Mouse (Mus musculus) CD4-positive, CD25-positive, alpha-beta regulatory T cell, adult 4 months (primary cell): ENCODE measurements around the gene E130114P18Rik. TPM values are rescaled to one million over a fixed set of nuclear protein-coding genes. Genes with fewer than 3 reads are reported as not detected.

Source experiments
- ATAC-seq: one replicate; pipeline ENCODE4 v1.8.0; 2017
- polyA plus RNA-seq, 2 experiments: library from polyadenylated mRNA; unstranded; fragments of 100-300 nt; shearing (Covaris generic); gene quantifications; one replicate each; pipeline ENCODE4 v1.2.1; 2017

Gene E130114P18Rik
- polyA plus RNA-seq, 2 experiments from 2014 or later, result not detected

DNA sequence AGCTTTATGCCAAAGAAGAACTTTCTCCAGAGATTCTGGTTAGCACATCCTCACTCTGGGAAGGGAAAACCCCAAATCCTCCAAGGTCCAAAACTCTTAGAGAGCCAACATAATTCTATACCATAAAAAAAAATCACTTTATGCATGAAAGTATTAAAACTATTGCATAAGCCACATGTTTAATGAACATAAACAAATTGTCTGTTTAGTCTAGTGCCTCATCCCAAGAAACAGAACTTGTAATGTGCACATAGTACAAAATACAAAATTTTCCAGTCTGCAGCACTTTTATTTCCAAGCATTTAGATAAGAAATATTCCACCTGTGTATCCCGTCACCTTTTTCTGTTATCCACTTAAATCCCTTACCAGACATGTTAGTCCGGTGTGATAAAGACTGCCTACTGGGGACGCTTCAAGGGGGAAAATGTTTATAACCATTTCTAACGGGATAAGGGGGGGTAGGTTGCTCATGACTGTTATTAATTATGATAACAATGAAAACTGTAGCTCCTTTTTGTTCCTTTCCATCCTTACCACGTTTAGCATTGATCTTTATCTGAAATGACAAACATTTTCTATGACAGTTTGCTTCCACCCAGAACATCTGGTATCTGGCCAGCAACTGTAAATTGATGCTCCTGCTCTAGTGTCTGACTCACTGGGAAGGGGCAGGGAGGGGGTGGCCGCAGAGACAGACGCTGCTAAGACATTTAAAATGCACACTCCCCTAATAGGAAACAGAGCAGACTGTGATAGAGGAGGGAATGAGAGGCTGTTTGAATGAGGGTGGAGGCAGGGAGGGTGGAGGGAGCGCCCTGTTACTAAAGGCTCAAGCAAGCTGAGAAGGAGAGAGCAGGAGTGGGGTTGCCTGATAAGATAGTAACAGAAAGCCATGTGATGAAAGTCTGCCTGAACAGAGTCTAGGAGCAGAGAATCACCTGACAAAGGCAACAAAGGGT is 176.7 kb downstream of the E130114P18Rik start:
- no peak for ATAC-seq

DNA sequence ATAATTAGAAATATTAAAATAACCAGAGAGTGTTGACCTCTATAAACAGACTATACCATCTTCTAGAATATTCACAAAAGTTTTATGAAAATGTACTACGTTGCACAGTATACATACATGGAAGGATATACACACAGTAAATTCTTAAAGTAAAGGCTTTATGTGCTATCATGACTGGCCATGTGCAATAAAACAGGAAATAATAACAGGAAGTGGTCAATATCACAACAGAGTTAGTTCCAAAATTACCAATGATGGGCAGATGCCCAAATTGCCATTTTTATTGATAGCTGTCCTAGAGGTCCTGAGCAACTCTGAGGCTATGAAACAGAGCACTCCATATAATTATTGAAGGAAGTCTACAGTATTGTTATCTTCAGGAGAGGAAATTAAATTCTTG is 180.4 kb downstream of the E130114P18Rik start:
- ATAC-seq, result no peak

DNA sequence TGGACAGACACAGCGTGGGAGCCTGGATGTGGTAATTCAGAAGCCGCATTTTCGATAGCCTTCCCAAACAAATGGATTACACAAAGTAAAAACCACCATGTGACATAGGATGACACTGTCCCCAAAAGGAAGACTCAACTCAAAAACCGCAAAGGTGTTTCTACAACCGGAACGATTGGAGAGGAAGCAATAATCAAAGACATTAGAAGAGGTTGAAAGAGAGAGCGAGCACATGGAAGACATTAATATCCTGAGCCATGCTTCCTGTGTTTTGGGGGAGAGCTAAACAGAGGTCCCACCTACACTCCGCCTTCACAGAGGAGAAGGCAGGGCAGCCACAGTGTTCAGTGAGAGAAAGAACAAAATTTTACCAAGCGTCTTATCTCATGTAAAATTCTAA is 181.5 kb downstream of the E130114P18Rik start:
- ATAC-seq, result no peak

DNA sequence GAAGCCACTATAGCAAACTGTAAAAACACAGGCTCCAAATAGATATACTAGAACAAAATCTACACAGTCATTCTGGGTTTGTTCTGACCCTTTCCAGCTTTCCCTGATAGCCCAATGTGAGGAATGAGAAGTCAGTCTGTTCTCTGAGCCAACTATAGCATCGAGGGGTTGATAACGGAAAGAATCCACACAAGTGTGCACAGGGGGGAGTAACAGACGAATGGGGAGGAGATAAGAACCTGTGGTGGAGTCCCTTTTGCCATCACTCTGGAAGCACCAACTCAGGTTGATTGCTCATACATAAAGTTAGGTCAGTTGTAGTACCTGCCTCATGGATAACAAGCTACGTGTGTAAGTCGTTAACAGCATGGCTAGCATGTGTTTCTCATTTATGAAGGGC is 184.0 kb downstream of the E130114P18Rik start:
- no peak for ATAC-seq

DNA sequence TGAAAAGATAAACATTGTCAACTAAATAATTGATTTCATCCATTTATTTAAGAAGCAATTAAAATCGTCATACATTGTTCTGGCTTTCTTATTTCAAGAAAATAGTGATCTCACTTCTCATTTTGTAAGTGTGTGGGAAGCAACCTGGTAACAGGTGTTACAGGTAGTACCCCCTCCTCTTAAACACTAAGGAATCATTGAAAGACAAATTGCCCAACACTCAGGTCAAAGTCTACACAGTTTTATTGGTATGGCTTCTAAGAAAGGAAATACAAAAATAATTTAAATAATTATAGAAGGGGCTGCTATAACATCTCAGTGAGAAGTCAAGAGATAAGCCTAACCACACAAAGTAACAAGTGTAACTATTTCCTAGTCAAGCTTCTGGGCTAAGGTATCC is 188.1 kb downstream of the E130114P18Rik start:
- ATAC-seq, result no peak

DNA sequence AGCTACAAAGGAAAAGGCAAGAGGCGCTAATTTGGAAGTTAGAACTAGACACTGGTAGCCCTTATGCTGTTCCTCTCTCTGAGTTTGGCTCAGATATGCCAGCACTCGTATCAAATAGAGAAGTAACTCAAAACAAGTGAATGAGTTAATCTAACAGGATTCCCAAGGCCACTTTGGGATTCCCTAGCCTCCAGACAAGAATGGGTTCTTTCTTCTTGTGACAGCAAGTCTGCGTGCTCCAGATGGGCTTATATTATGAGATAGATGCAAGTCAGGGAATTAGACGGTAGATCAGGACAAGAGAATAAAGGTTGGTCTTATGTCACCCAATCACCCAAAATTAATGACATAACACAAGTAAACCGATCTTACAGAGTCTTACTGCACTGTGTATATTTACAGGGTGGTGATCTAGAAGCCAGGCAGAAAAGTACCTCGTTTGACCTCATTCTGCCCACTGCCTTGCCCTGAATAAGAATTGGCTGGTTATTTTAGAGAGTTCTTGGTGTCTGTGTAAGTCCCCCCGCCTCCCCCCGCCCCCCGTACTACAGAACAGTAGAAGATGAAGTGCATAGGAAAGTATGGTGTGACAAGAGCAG is 190.4 kb downstream of the E130114P18Rik start:
- ATAC-seq, result no peak

DNA sequence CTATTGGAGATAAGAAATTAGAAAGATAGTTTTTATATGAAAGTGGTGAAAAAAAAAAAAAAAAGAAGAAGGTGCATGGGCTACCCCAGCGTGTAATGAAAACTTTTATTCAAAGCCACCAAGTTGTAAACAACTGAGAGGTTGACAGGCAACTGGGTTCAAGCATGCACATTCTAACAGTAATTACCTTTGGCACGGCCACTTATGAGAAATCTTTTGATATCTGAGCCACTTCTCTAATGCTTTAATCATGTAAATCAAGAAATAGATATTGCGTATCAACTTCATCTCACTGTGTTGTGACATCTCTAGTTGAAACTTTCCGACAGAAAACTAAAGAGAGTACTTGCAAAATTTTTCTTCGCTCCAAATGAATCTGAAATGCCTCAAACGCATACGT is 192.7 kb downstream of the E130114P18Rik start:
- no peak for ATAC-seq

DNA sequence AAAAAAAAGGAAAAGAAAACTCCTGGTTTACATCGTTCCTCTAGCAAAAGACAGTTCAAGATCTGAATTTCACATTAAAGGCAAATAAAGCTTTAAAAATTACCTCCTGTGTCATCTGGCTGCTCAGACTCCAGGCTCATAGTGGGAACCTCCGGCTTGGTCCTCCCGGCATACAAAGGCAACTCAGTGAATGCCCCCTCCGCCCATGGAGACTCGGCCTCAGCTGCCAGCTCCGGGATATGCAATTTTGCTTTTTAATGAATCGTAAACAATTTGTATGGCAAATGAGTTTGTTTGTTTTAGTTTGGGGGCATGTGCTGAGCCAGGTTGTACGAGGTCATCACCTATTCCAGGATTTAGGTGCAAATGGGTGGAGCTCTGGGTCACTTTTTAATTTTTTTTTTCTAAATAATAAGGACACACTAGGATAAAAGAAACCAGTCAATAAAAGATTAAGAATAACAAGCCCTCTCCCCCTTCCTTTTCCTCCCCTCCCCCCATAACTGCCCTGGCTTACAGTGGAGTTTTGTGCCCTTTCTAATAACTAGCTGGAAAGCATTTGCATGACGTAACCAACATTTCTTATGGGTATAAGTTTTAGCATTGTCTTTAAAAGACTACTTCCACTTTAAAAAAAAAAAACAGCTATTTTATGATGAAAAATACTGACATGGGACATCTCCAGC is 193.3 kb downstream of the E130114P18Rik start:
- no peak for ATAC-seq

DNA sequence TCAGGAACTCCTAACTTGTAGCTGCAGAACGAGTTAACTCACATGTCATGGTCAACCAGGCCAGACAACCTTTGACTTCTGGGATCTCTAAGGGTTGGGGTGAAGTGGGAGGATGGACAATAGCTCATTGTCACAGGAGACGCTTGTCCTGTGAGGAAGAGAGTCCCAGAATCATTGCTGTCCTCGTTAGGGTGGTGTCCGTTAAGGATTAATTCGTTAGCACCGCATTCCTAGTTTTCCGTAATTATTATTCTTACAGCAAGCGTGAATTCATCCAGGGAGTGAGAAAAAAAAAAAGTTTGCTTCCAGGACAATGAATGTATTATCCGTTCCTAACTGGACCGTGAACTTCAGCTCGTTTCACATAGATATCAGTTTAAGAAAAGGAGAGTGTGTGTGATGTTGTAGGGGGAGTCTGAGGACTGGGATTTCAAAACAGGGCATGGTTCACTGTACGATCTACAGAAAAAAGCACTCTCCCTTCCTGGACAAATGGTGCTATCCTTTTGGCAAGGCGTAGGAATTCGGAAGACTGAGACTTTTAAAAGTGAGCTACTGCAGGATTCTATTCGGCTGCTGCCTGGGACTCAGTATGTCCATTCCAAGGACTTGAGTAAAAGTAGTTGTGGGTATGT is 195.0 kb downstream of the E130114P18Rik start:
- ATAC-seq, result no peak

DNA sequence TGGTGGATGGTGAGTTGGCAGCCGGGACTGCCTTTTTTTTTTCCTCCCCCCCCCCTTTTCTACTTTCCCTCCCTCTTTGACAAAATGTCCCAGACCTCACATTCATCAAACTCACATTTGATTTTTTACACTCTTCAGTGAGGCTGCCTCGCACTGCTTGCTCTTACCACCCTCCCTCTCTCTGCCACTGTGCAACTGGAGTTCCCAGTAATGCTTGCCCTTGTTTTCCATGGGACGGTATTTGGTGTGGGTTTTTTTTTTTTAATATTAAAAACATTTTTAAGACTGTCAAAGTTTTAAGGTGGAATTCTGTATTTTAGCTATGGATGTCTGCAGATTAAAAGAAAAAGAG is 195.8 kb downstream of the E130114P18Rik start:
- no peak for ATAC-seq

DNA sequence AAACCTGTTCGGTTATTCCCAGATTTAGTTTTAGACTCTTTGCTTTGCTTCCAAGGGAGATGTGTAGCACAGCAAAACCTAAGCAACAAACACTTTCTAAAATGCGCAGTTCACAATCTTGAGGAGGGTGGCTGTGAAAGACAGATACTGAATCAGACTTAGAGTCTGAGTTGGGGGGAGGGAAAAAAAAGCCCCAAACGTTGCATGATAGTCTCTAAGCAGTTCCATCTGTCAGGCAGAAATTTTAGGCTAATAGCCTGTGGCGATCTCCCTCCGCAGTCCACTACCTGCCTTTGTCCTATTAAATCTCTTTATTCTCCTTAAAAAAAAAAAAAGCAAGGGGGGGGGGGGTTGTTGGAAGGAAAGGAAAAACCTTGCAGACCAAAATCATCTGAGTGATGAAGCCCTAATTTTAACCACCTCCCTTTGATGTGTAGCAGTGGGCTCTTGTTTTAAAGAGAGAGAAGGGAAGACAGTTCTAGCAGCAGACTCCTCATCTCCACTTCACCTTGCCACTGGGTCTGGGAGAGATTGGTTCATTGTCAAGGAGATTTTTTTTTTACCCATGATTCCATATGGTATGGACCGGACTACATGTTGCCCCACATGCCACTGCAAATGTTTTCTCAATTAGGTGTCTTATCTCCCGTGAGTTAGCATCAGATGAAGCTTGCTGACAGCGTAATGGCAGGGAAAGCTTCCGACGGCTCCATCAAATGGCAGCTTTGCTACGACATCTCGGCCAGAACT is 196.4 kb downstream of the E130114P18Rik start:
- no peak for ATAC-seq

DNA sequence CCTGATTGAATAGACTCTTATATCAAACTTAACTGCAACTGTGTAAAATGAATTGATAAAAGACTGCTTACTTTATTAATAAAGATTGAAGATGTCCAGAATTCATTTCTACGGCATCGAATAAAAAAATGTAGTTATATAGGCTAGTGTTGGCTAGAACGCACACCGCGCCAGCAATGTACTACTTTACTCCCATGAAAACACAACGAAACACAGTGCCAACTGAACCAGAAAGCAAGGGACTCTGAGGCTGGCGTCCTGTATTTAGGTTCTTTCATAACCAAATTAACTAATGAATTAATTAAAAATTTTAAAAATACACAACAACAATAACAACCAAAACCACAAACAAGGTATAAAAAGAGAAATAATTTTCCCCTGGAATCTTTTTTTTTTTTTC is 197.0 kb downstream of the E130114P18Rik start:
- no peak for ATAC-seq

DNA sequence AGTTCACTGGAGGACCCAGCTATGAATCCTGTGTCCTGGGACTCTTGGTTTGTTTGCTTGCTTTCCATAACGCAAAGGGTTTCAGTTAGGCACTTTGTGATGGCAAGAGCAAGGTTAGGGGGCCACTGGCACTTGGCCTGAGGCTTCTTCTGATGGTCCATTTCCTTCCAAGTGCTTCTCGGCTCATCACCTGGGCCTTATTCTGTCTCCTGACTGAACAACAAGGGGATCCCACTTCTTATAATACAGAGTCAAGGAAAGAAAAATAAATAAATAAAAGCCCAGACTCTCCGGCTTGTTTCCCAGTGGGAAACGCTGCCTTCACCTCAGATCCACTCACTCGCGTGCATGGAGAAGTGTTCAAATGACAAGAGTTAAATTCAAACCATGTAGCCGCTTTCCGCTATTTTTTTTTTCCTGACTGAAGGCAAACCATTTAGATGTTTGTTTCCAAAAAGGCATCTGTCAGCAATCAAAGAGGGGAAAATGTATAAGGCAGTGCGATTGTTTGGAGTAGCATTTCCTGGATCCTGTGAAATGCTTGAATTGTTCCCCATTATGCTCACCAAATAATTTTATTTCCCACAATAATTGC is 199.2 kb downstream of the E130114P18Rik start:
- no peak for ATAC-seq

DNA sequence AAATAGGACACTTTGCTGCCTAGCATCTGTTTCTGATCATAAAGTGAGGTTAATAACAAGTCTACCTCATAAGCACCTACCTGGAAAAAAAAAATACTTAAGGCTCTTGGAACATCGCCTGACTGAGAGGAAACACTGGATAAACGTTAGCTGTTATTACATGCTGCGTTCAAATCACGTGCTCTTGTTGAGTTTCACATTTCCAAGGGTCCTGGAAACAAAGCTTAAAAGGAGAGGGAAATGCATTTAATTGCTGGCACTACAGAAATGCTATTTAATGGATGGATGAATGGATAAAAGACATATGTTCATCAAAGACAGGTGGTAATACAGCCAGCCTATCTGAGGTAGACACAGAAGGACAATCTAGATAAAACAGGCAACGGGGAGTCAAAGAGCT is 200.4 kb downstream of the E130114P18Rik start:
- no peak for ATAC-seq

DNA sequence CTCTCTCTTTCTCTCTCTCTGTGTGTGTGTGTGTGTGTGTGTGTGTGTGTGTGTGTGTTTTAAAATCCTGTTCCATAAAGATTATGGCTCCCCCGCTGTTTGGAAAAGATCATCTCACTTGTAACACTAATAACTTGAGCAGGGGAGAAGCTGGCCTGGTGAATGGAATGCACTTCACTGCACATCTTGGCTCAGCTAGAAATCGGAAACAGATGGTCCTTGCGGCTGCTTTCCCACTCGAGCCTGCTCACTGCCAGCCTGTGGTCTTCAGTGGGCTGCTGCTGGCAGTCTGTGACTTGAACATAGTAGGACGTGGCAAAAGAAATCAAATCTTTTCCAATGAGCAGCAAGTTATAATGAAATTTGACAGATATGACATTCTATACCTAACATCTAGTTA is 202.4 kb downstream of the E130114P18Rik start:
- ATAC-seq, result no peak

DNA sequence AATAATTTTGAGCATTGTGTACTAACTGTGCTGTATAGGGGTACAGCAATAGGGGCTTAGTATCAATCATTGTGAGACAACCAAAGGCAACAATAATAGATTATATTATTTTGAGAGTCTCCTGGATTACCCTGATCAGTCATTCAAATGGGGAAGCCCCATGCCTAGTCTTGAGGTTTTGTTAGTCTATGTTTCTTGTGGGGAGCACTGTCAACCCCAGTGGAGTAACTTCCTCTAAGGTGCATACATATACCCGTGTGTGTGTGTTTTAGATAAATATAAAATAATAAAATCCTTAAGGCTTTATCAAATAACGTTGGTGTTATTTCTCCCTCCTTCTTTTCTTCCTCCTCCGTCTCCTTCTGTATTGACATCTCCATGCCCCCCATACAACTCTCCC is 208.6 kb downstream of the E130114P18Rik start:
- ATAC-seq, result peak; percentile 64

DNA sequence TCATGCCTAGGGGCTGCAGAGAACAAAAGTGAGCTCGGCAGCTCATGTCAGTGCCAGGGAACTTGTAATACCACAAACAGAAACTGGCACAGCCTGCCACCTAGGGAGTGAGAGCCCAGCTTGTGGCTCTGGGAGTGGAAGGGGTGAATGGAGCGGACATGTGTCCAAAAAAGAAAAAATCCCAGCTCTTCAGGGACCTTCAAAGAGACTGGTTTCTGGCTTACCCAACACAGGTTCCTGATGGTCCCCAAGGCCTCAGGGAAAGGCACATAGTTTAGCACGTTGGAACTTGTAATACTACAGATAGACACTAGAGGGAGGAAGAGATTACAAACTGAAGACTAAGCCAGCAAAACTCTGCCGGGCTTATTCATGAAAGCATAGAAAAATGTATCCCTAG is 213.2 kb downstream of the E130114P18Rik start:
- peak; percentile 80 for ATAC-seq

DNA sequence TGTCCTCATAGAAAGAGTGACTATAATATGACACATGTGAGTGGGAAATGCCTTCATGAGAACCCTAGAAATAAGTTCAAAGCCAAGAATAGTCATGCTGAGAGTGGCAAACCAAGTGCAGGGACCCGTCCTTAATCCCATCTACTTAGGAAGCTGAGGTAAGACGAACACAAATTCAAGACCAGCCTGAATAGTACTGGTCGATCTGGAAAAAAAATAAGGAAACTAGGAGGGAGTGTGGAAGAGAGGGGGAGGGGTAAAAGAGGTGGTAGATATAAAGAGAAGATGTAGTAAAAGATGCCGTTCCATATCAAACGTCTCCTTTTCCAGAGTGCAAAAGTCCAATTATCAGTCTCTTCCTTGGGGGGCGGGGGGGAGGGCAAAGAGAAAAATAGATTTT is 213.7 kb downstream of the E130114P18Rik start:
- no peak for ATAC-seq

DNA sequence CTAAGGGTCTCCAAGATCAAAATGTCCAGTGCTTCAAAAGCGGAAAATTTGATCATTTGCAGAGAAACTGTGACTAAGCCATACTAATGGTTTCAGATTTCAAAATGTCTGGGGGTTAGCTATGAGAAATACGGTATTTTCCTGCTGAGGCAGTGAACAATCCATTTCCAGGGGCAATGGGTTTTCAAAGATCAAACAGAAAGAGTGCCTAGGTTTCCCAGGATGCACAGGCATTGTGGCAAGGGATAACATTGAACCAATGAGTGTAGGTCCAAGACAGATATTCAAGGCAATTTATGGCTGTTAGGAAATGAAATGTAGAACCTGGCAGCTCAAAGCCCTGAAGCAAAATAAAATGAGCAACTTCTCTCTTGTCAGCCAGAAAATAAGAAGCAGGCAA is 220.3 kb downstream of the E130114P18Rik start:
- ATAC-seq, result no peak

DNA sequence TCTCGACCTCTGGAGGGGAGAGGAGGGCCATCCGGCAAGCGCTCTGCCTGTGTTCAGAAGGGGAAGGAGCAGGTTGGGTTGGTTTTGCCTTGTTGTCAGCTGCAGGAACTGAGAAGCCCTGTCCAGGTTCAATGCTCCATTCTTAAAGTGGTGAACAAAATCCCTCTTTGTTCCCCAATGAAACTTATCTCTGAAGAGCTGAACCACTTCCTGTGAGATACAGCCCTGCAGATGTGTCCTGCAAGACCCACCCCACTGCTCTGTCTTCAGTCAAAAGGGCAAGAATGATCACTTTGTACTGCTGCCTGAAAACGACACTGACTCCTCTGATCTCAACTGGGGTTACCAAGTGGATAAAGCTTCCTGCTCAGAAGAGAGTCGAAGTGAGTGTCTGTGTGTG is 233.9 kb downstream of the E130114P18Rik start:
- ATAC-seq, result no peak

DNA sequence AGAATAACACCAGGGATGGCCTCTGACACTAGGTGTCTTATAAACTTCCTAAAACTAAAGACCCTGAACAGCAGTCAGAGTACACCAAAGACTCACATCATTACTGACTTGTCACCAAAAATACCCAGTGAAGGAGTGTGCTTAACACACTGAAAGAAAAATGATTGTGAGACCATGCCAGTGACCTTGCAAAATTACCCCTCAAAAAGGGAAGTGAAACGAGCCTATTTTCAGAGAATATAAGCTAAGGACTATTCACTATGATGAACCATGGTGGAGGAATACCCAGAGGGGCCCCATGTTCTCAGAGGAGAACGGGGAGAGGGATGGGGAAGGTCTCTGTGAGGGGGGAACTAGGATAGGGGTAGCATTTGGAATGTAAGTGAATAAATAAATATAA is 245.8 kb downstream of the E130114P18Rik start:
- ATAC-seq, result no peak

DNA sequence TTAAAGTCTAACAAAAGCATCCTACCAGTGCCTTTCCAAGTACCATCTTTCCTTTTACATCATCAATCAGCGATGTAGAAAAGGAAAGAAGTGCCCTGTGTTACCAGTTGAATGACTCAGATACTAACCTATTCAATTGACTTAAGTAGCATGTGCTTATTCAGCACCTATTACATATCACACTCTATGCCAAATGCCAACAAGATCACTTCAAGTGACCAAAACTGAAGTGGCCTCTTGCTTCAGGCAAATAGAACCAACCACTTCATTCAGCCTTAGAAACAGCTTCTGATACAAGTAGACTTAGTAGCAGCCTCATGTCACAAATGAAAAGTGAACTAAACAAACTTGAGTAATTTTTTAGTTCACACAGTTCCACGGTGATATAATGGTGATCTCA is 249.4 kb downstream of the E130114P18Rik start:
- no peak for ATAC-seq
